Mouse (Mus musculus): ENCODE data around the gene Large1.

- TF ChIP-seq CHD2 (IDR thresholded peaks at IDR 0.05; ENCODE audit: low read depth, low read length) = no peak
- no peak for TF ChIP-seq HCFC1 (IDR thresholded peaks at IDR 0.05; ENCODE audit: borderline replicate concordance, insufficient read depth, low read length)
- TF ChIP-seq MAFK (IDR thresholded peaks at IDR 0.05; ENCODE audit: insufficient read depth, low read depth, low read length) = no peak
- no peak for TF ChIP-seq ZNF384 (IDR thresholded peaks at IDR 0.05; ENCODE audit: low read depth, low read length)
- no peak for TF ChIP-seq ZC3H11A (IDR thresholded peaks at IDR 0.05; ENCODE audit: borderline replicate concordance, low read depth, low read length)
Observed at GRCm38 (mm10) chr8:73178434-73178833, 174.9 kb downstream of the Large1 start.
